In genomic region chr2:30066046-30066901, GRCm38 (mm10) we compare ENCODE assay signal across 8 mouse cellular contexts. TPM values are rescaled to one million over a fixed set of nuclear protein-coding genes. Genes with fewer than 3 reads are reported as not detected.
DNase-seq lines count a peak whose midpoint lies in the region; ATAC-seq lines count a peak whose summit lies in the region.

No protein-coding gene starts in this region.

- H3K4me2 ChIP-seq in hindbrain, embryonic 15.5 days = peak overlapping the region; percentile 79

- H3K27me3 ChIP-seq in hindbrain, embryonic 15.5 days = no peaks in the 10 kb centered on the region

- peak; percentile 95 for ATAC-seq in hindbrain, embryonic 15.5 days (ENCODE audit: low FRiP score, low read depth)

- peak; percentile 81 for DNase-seq in WW6 (ENCODE audit: low read depth, low spot score)
- peak; percentile 87 to 96 for DNase-seq in cerebellum, postnatal 36 days
- peak; percentile 89 to 91 for DNase-seq in frontal cortex, postnatal 36 days (ENCODE audit: low spot score in 2 of 2)
- DNase-seq in left cerebral cortex, adult 18-20 months (ENCODE audit: low spot score in 2 of 2) = peak; percentile 88 to 95
- peak; percentile 97 to 99 for DNase-seq in lung, postnatal 4 days
- peak; percentile 97 for DNase-seq in retina, postnatal 1 day
- peak; percentile 95 for DNase-seq in thymus, postnatal 4 days

- peak overlapping the region; percentile 98 for H3K9ac ChIP-seq in hindbrain, embryonic 15.5 days

- peaks cover 23% of the 10 kb centered on the region for H3K36me3 ChIP-seq in hindbrain, embryonic 15.5 days

- no peaks in the 10 kb centered on the region for H3K9me3 ChIP-seq in hindbrain, embryonic 15.5 days

- WGBS in hindbrain, embryonic 15.5 days = 0% methylated on average over 17 of the region's 101 CpGs

- H3K27ac ChIP-seq in hindbrain, embryonic 15.5 days (replicated peaks) = peak overlapping the region; percentile 99

- peak overlapping the region; percentile 100 for H3K4me3 ChIP-seq in hindbrain, embryonic 15.5 days

- H3K4me1 ChIP-seq in hindbrain, embryonic 15.5 days (replicated peaks) = peaks cover 46% of the 10 kb centered on the region

RNA-seq across cellular contexts. Expression of gene Set, which starts 9.1 kb away (rescaled TPM):
- 315 and 329 TPM in 2 replicates for polyA plus RNA-seq in hindbrain, embryonic 15.5 days (2015; fragmentation: Nextera tagmentation; extraction: Ambion mirVana)
- total RNA-seq in left cerebral cortex, adult 18-20 months (2021) = 100 to 1,000 TPM; 191 to 199 TPM

RNA-seq across cellular contexts. Expression of gene Pkn3, which starts 11.2 kb away (rescaled TPM):
- polyA plus RNA-seq in hindbrain, embryonic 15.5 days (2015; fragmentation: Nextera tagmentation; extraction: Ambion mirVana) = 2.4 and 2.8 TPM in 2 replicates
- total RNA-seq in left cerebral cortex, adult 18-20 months (2021) = 1 to 10 TPM; 3.8 TPM

RNA-seq across cellular contexts. Expression of gene Wdr34, which starts 17.6 kb away (rescaled TPM):
- 73.9 and 79.0 TPM in 2 replicates for polyA plus RNA-seq in hindbrain, embryonic 15.5 days (2015; fragmentation: Nextera tagmentation; extraction: Ambion mirVana)
- 10 to 100 TPM; 39.5 to 45.2 TPM for total RNA-seq in left cerebral cortex, adult 18-20 months (2021)

RNA-seq across cellular contexts. Expression of gene Zdhhc12, which starts 27.2 kb away (rescaled TPM):
- 26.3 and 27.7 TPM in 2 replicates for polyA plus RNA-seq in hindbrain, embryonic 15.5 days (2015; fragmentation: Nextera tagmentation; extraction: Ambion mirVana)
- 1 to 10 TPM; 6.1 to 6.7 TPM for total RNA-seq in left cerebral cortex, adult 18-20 months (2021)

RNA-seq across cellular contexts. Expression of gene Zer1, which starts 58.1 kb away (rescaled TPM):
- polyA plus RNA-seq in hindbrain, embryonic 15.5 days (2015; fragmentation: Nextera tagmentation; extraction: Ambion mirVana) = 13.7 and 13.9 TPM in 2 replicates
- 100 to 1,000 TPM; 146 to 156 TPM for total RNA-seq in left cerebral cortex, adult 18-20 months (2021)

Comparison
In these comparisons a context has a peak if more than half of its experiments do, and no peak if none do; other contexts are left out.
1. Peak in every context shown above with its lines: DNase-seq, ATAC-seq, H3K4me3 ChIP-seq and H3K27ac ChIP-seq.